ENCODE assay signal across 22 mouse cellular contexts in the genomic region with DNA sequence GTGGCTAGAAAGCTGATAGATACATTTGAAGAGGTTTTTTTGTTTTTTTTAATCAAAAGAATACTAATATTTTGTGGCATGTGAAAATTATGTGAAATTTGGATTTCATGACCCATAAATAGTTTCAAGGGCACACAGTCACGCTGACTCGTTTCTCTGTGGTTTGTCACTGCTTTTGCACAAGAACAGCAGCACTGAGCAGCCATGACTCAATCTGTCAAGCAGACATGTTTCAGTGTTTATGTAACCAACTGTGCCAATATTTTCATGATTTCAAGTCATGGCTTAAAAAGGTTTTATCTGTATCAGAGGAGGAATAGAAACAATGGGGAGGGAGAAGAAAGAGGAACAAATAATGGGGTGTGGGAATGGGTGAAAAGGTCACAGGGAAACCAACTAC. TPM values are rescaled to one million over a fixed set of nuclear protein-coding genes. Genes with fewer than 3 reads are reported as not detected.
DNase-seq lines count a peak whose midpoint lies in the region; ATAC-seq and TF ChIP-seq lines count a peak whose summit lies in the region.
"Had no signal": no experiment of that assay in that cellular context is flagged by ENCODE, and none has a peak within 500 bp of the region (broad histone marks: within the 10 kb centered on the region; RNA-seq: fewer than 3 reads in every experiment).

No protein-coding gene starts in this region.

- 51% methylated on average over 2 of the region's 2 CpGs for WGBS in forebrain, postnatal 0 days

- DNase-seq in layer of hippocampus, adult 9-11 months, result peak; percentile 18
- no peak for DNase-seq in layer of hippocampus, postnatal 25 days (ENCODE audit: extremely low spot score in 1 of 2, low spot score in 1 of 2)
- DNase-seq in Muller cell, postnatal 12 days (ENCODE audit: inconsistent ontology term), result peak; percentile 47
- DNase-seq in adrenal gland, postnatal 36 days, result peak; percentile 48 to 51
- no peak for DNase-seq in spleen, adult 12 weeks (ENCODE audit: low spot score)
- no peak for DNase-seq in forebrain, postnatal 0 days
- DNase-seq in kidney, postnatal 25 days, result no peak
- DNase-seq: cerebellum, adult 11 months; cerebellum, postnatal 25 days; gastrocnemius, postnatal 25 days; heart, postnatal 14 days; kidney, postnatal 10 days; right cerebral cortex, adult 18-20 months; spleen, adult 18-20 months had no signal

- no peaks in the 10 kb centered on the region for H3K27me3 ChIP-seq in myocyte (ENCODE audit: control insufficient read depth, insufficient read depth, insufficient read length)
- no peaks in the 10 kb centered on the region for H3K27me3 ChIP-seq in forebrain, postnatal 0 days (ENCODE audit: insufficient read depth, low read length)
- H3K27me3 ChIP-seq: intestine, embryonic 15.5 days; liver, embryonic 15.5 days had no signal

- H3K27ac ChIP-seq in forebrain, postnatal 0 days (ENCODE audit: low read depth, low read length), result no peak overlapping the region
- H3K27ac ChIP-seq: forebrain, embryonic 13.5 days; heart, embryonic 10.5 days; hindbrain, embryonic 14.5 days; intestine, embryonic 15.5 days; liver, embryonic 15.5 days; macrophage; midbrain, embryonic 15.5 days had no signal

- ATAC-seq in forebrain, postnatal 0 days, result no peak
- ATAC-seq: forebrain, embryonic 13.5 days; intestine, embryonic 15.5 days; midbrain, embryonic 15.5 days had no signal

- H3ac ChIP-seq in myocyte (ENCODE audit: control insufficient read depth, insufficient read length), result no peak overlapping the region

- H3K9ac ChIP-seq in forebrain, postnatal 0 days, result no peak overlapping the region
- H3K9ac ChIP-seq: forebrain, embryonic 13.5 days; hindbrain, embryonic 14.5 days; intestine, embryonic 15.5 days; liver, embryonic 15.5 days; midbrain, embryonic 15.5 days had no signal

- no peak overlapping the region for H3K4me2 ChIP-seq in myocyte (ENCODE audit: low read depth)
- H3K4me2 ChIP-seq in forebrain, postnatal 0 days (ENCODE audit: low read depth), result no peak overlapping the region
- H3K4me2 ChIP-seq: forebrain, embryonic 13.5 days; hindbrain, embryonic 14.5 days; intestine, embryonic 15.5 days; liver, embryonic 15.5 days; midbrain, embryonic 15.5 days had no signal

- no peaks in the 10 kb centered on the region for H3K9me3 ChIP-seq in forebrain, postnatal 0 days (ENCODE audit: low read length)
- H3K9me3 ChIP-seq: forebrain, embryonic 13.5 days; heart, embryonic 10.5 days; intestine, embryonic 15.5 days; liver, embryonic 15.5 days; midbrain, embryonic 15.5 days had no signal

- no peaks in the 10 kb centered on the region for H3K79me2 ChIP-seq in myocyte (ENCODE audit: control insufficient read depth, insufficient read depth)

- TF ChIP-seq POLR2A in myocyte (IDR thresholded peaks at IDR 0.05; ENCODE audit: insufficient read length, low read depth), result no peak

- H3K4me3 ChIP-seq in myocyte, result no peak overlapping the region
- no peak overlapping the region for H3K4me3 ChIP-seq in forebrain, postnatal 0 days (ENCODE audit: low read depth, low read length)
- H3K4me3 ChIP-seq: forebrain, embryonic 13.5 days; heart, embryonic 10.5 days; intestine, embryonic 15.5 days; liver, embryonic 15.5 days; midbrain, embryonic 15.5 days had no signal

- H3K36me3 ChIP-seq in myocyte (ENCODE audit: control insufficient read depth, insufficient read depth), result no peaks in the 10 kb centered on the region
- no peaks in the 10 kb centered on the region for H3K36me3 ChIP-seq in forebrain, postnatal 0 days (ENCODE audit: insufficient read depth)
- H3K36me3 ChIP-seq: heart, embryonic 10.5 days; intestine, embryonic 15.5 days; liver, embryonic 15.5 days; midbrain, embryonic 15.5 days had no signal

- TF ChIP-seq CTCF in forebrain, postnatal 0 days (IDR thresholded peaks at IDR 0.05; ENCODE audit: low read depth), result no peak

- peaks cover 7% of the 10 kb centered on the region for H3K4me1 ChIP-seq in forebrain, postnatal 0 days (ENCODE audit: insufficient read depth)
- H3K4me1 ChIP-seq: liver, embryonic 15.5 days had no signal

TF ChIP-seq in myocyte, 11 proteins besides CTCF, POLR2A, EP300 and RAD21:
- peak; percentile 51 for TF ChIP-seq CEBPB (IDR thresholded peaks at IDR 0.05; ENCODE audit: insufficient read depth, poor library complexity, severe bottlenecking)
- no peak for TF ChIP-seq MAX (IDR thresholded peaks at IDR 0.05; ENCODE audit: low read depth)
TF ChIP-seq in myocyte: peak in this region for 1.

RNA-seq across cellular contexts. Expression of a gene that starts 3.8 kb away (rescaled TPM):
- 1 to 10 TPM; 3.1 to 4.0 TPM for total RNA-seq in layer of hippocampus, postnatal 25 days (2021)
- under 1 TPM; 0.36 to 0.66 TPM for total RNA-seq in adrenal gland, postnatal 36 days (2021)
- polyA plus RNA-seq in myocyte (2012; fragmentation: generic; extraction: Trizol), result 0.04 TPM
- total RNA-seq in forebrain, postnatal 0 days (2014; rRNA removed), result 1.9 and 3.1 TPM in 2 replicates
- 0.62 and 0.68 TPM in 2 replicates for polyA plus RNA-seq in forebrain, postnatal 0 days (2015; fragmentation: Nextera tagmentation; extraction: Ambion mirVana)

RNA-seq across cellular contexts. Expression of a gene that starts 31.2 kb away (rescaled TPM):
- 10 to 100 TPM; 31.9 to 37.5 TPM for total RNA-seq in layer of hippocampus, postnatal 25 days (2021)
- 10 to 100 TPM; 16.8 to 27.1 TPM for total RNA-seq in adrenal gland, postnatal 36 days (2021)
- 4.8 TPM for polyA plus RNA-seq in myocyte (2012; fragmentation: generic; extraction: Trizol)
- total RNA-seq in forebrain, postnatal 0 days (2014; rRNA removed), result 28.9 and 40.2 TPM in 2 replicates
- polyA plus RNA-seq in forebrain, postnatal 0 days (2015; fragmentation: Nextera tagmentation; extraction: Ambion mirVana), result 8.2 and 12.7 TPM in 2 replicates

Comparison
In these comparisons a context has a peak if more than half of its experiments do, and no peak if none do; other contexts are left out.
1. DNase-seq: peak in layer of hippocampus, adult 9-11 months (single experiment), Muller cell, postnatal 12 days (single experiment) and adrenal gland, postnatal 36 days (2 of 2); none in layer of hippocampus, postnatal 25 days (0 of 2), spleen, adult 12 weeks (single experiment), forebrain, postnatal 0 days (single experiment) and kidney, postnatal 25 days (0 of 2).